Mouse (Mus musculus) cerebellum, postnatal 10 days (tissue): ENCODE measurements around the gene Kcnj5.

Experiments used
- DNase-seq, 2 experiments: peaks; one replicate each; pipeline ENCODE4 v3.0.0; 2021; ENCODE audit warnings: mixed read lengths in 2 of 2

Kcnj5 gene

GRCm38 (mm10) chr9:32344051-32344450, at the start of gene Kcnj5:
Kcnj5 (minus strand) TSS chr9:32344350.
- DNase-seq = peak; percentile 26 to 35

- no peak for DNase-seq
These were observed 48.6 kb upstream of the Kcnj5 start for GRCm38 (mm10) chr9:32392716-32393115.

GRCm38 (mm10) chr9:32391701-32392100, 47.6 kb upstream of the Kcnj5 start:
- no peak for DNase-seq

GRCm38 (mm10) chr9:32391092-32391491, 46.9 kb upstream of the Kcnj5 start:
- DNase-seq = no peak

GRCm38 (mm10) chr9:32388120-32388519, 44.0 kb upstream of the Kcnj5 start:
- no peak for DNase-seq

GRCm38 (mm10) chr9:32384906-32385305, 40.8 kb upstream of the Kcnj5 start:
- DNase-seq = no peak

- no peak for DNase-seq
These were observed 32.9 kb upstream of the Kcnj5 start for GRCm38 (mm10) chr9:32376863-32377590.

- no peak for DNase-seq
These were observed 31.9 kb upstream of the Kcnj5 start for GRCm38 (mm10) chr9:32376031-32376430.

- DNase-seq = no peak
These were observed 29.5 kb upstream of the Kcnj5 start for GRCm38 (mm10) chr9:32373656-32374055.

- DNase-seq = no peak
These were observed 28.1 kb upstream of the Kcnj5 start, which contains the start of gene Kcnj1 for GRCm38 (mm10) chr9:32372202-32372601. Kcnj1 (plus strand) TSS chr9:32372493.

GRCm38 (mm10) chr9:32369388-32369787, 25.2 kb upstream of the Kcnj5 start:
- DNase-seq = no peak

- peak; percentile 27 to 34 for DNase-seq
These were observed 24.7 kb upstream of the Kcnj5 start for GRCm38 (mm10) chr9:32368812-32369211.

- DNase-seq = no peak
These were observed 16.6 kb upstream of the Kcnj5 start for GRCm38 (mm10) chr9:32360770-32361169.

GRCm38 (mm10) chr9:32350332-32350731, 6.2 kb upstream of the Kcnj5 start:
- peak; percentile 86 to 91 for DNase-seq

GRCm38 (mm10) chr9:32349344-32349743, 5.2 kb upstream of the Kcnj5 start:
- DNase-seq = no peak

GRCm38 (mm10) chr9:32348096-32348495, 3.9 kb upstream of the Kcnj5 start:
- DNase-seq = no peak

GRCm38 (mm10) chr9:32344489-32344888, 339 bp upstream of the Kcnj5 start:
- peak in 1 of 2 experiments; percentile 23 for DNase-seq

- no peak for DNase-seq
These were observed 1.2 kb downstream of the Kcnj5 start for GRCm38 (mm10) chr9:32342929-32343328.

GRCm38 (mm10) chr9:32340831-32341230, 3.3 kb downstream of the Kcnj5 start:
- DNase-seq = peak in 1 of 2 experiments; percentile 22

GRCm38 (mm10) chr9:32335389-32336150, 8.6 kb downstream of the Kcnj5 start:
- no peak for DNase-seq

- DNase-seq = no peak
These were observed 13.0 kb downstream of the Kcnj5 start for GRCm38 (mm10) chr9:32331162-32331561.

- DNase-seq = no peak
These were observed 15.4 kb downstream of the Kcnj5 start for GRCm38 (mm10) chr9:32328777-32329176.

- DNase-seq = no peak
These were observed 20.5 kb downstream of the Kcnj5 start for GRCm38 (mm10) chr9:32323610-32324009.

GRCm38 (mm10) chr9:32320167-32320566, 24.0 kb downstream of the Kcnj5 start:
- peak; percentile 49 to 68 for DNase-seq
